Mouse (Mus musculus) MEL (cell line): ENCODE results near the gene Olfr465-ps1. TPM values are rescaled to one million over a fixed set of nuclear protein-coding genes. Genes with fewer than 3 reads are reported as not detected.
A peak's percentile ranks its signal among the peaks of the same experiment; 100 is the strongest.

ENCODE experiments used
- DNase-seq: peaks from one replicate; pipeline ENCODE4 v3.0.0; 2011; ENCODE audit warnings: low read depth, low spot score
- H3K27ac ChIP-seq: 2 replicates; pipeline ENCODE4 v1.5.1; 2012; ENCODE audit warnings: low read depth, mild to moderate bottlenecking, control low read depth, low read length, moderate library complexity; ENCODE audit not compliant: control insufficient read depth
- H3K27me3 ChIP-seq, 2 experiments: fragments of 150-350 bp in 1 of 2; sonication (generic) in 1 of 2; 2 replicates each; pipeline ENCODE4 v1.6.1; 2012; ENCODE audit warnings: low read length in 2 of 2, mild to moderate bottlenecking in 2 of 2, improper control_type of control experiment in 1 of 2, moderate library complexity in 1 of 2; ENCODE audit not compliant: insufficient read depth in 2 of 2, control insufficient read depth in 1 of 2
- H3K36me3 ChIP-seq, 2 experiments: 2 replicates each; pipeline ENCODE4 v1.6.1; 2012 to 2014; ENCODE audit warnings: low read length in 2 of 2, improper control_type of control experiment in 1 of 2, inconsistent platforms in 1 of 2, mild to moderate bottlenecking in 1 of 2; ENCODE audit not compliant: insufficient read depth in 2 of 2, control insufficient read depth in 1 of 2
- H3K4me1 ChIP-seq, 2 experiments: fragments of 150-350 bp in 1 of 2; sonication (generic) in 1 of 2; 2 replicates each; pipeline ENCODE4 v1.6.1; 2012; ENCODE audit warnings: low read length in 2 of 2, improper control_type of control experiment in 1 of 2, mild to moderate bottlenecking in 1 of 2; ENCODE audit not compliant: insufficient read depth in 2 of 2, control insufficient read depth in 1 of 2
- H3K4me3 ChIP-seq, 2 experiments: fragments of 150-350 bp in 1 of 2; sonication (generic) in 1 of 2; 2 replicates each; pipeline ENCODE4 v1.5.1; 2012; ENCODE audit warnings: low read depth in 2 of 2, low read length in 2 of 2, mild to moderate bottlenecking in 2 of 2, moderate library complexity in 2 of 2, control low read depth in 1 of 2, improper control_type of control experiment in 1 of 2; ENCODE audit not compliant: control insufficient read depth in 1 of 2, insufficient read depth in 1 of 2
- H3K79me2 ChIP-seq: 2 replicates; pipeline ENCODE4 v1.6.1; 2012; ENCODE audit warnings: mild to moderate bottlenecking, low read length, moderate library complexity; ENCODE audit not compliant: control insufficient read depth, poor library complexity, insufficient read depth
- H3K9ac ChIP-seq: 2 replicates; pipeline ENCODE4 v1.6.1; 2012; ENCODE audit warnings: low read depth, mild to moderate bottlenecking, control low read depth, low read length, moderate library complexity; ENCODE audit not compliant: control insufficient read depth, poor library complexity, severe bottlenecking
- H3K9me3 ChIP-seq: fragments of 150-350 bp; sonication (generic); replicated peaks from 2 replicates; pipeline ENCODE4 v1.6.1; 2012; ENCODE audit warnings: mild to moderate bottlenecking, low read length, improper control_type of control experiment, moderate library complexity; ENCODE audit not compliant: insufficient read depth
- E2F4 ChIP-seq: IDR thresholded peaks from 2 replicates; pipeline ENCODE4 v1.6.1; 2011; ENCODE audit warnings: low read depth, low read length, improper control_type of control experiment, borderline replicate concordance
- ELF1 ChIP-seq: IDR thresholded peaks from 2 replicates; pipeline ENCODE4 v1.6.1; 2014; ENCODE audit warnings: low read depth, mild to moderate bottlenecking, inconsistent platforms, low read length, improper control_type of control experiment, moderate library complexity
- EP300 ChIP-seq, 2 experiments: IDR thresholded peaks; 2 replicates each; pipeline ENCODE4 v1.6.1; 2011; ENCODE audit warnings: improper control_type of control experiment in 2 of 2, low read length in 2 of 2, low read depth in 1 of 2, mild to moderate bottlenecking in 1 of 2
- ETS1 ChIP-seq: IDR thresholded peaks from 2 replicates; pipeline ENCODE4 v1.6.1; 2012; ENCODE audit warnings: low read depth, mild to moderate bottlenecking, inconsistent platforms, low read length, improper control_type of control experiment, moderate library complexity
- GABPA ChIP-seq: IDR thresholded peaks from 2 replicates; pipeline ENCODE4 v1.6.1; 2012; ENCODE audit warnings: low read depth, mild to moderate bottlenecking, inconsistent platforms, low read length, improper control_type of control experiment, moderate library complexity
- GATA1 ChIP-seq: IDR thresholded peaks from 2 replicates; pipeline ENCODE4 v1.6.1; 2011; ENCODE audit warnings: low read depth, low read length, improper control_type of control experiment
- KAT2A ChIP-seq: conservative IDR thresholded peaks from 2 replicates; pipeline ENCODE4 v1.6.1; 2012; ENCODE audit warnings: low read depth, low read length, improper control_type of control experiment, inconsistent platforms
- MXI1 ChIP-seq: IDR thresholded peaks from 2 replicates; pipeline ENCODE4 v1.6.1; 2011; ENCODE audit warnings: mild to moderate bottlenecking, low read depth, low read length, improper control_type of control experiment
- MYC ChIP-seq: IDR thresholded peaks from 2 replicates; pipeline ENCODE4 v1.6.1; 2011; ENCODE audit warnings: low read depth, mild to moderate bottlenecking, low read length, improper control_type of control experiment, moderate library complexity
- NELFE ChIP-seq: IDR thresholded peaks from 2 replicates; pipeline ENCODE4 v1.6.1; 2011; ENCODE audit warnings: low read depth, low read length, improper control_type of control experiment
- NRF1 ChIP-seq: IDR thresholded peaks from 2 replicates; pipeline ENCODE4 v1.6.1; 2014; ENCODE audit warnings: low read depth, mild to moderate bottlenecking, inconsistent platforms, low read length, improper control_type of control experiment, moderate library complexity; ENCODE audit not compliant: poor library complexity, insufficient read depth, severe bottlenecking
- POLR2AphosphoS2 ChIP-seq: IDR thresholded peaks from 2 replicates; pipeline ENCODE4 v1.6.1; 2011; ENCODE audit warnings: low read length, improper control_type of control experiment
- SIN3A ChIP-seq: IDR thresholded peaks from 2 replicates; pipeline ENCODE4 v1.6.1; 2012; ENCODE audit warnings: low read length, improper control_type of control experiment, inconsistent platforms
- TBP ChIP-seq: IDR thresholded peaks from 2 replicates; pipeline ENCODE4 v1.8.0; 2011; ENCODE audit warnings: low read depth, low read length, improper control_type of control experiment
- TCF12 ChIP-seq: IDR thresholded peaks from 2 replicates; pipeline ENCODE4 v1.6.1; 2014; ENCODE audit warnings: low read depth, mild to moderate bottlenecking, inconsistent platforms, low read length, improper control_type of control experiment, moderate library complexity
- USF1 ChIP-seq: IDR thresholded peaks from 2 replicates; pipeline ENCODE4 v1.6.1; 2014; ENCODE audit warnings: low read depth, mild to moderate bottlenecking, inconsistent platforms, low read length, improper control_type of control experiment, moderate library complexity
- ZKSCAN1 ChIP-seq: IDR thresholded peaks from 2 replicates; pipeline ENCODE4 v1.6.1; 2012; ENCODE audit warnings: low read depth, mild to moderate bottlenecking, inconsistent platforms, low read length, improper control_type of control experiment, moderate library complexity
- ZMIZ1 ChIP-seq: IDR thresholded peaks from 2 replicates; pipeline ENCODE4 v1.6.1; 2012; ENCODE audit warnings: low read depth, mild to moderate bottlenecking, inconsistent platforms, low read length, improper control_type of control experiment, moderate library complexity
- polyA plus RNA-seq, 2 experiments: library from polyadenylated mRNA; stranded (reverse) in 1 of 2; unstranded in 1 of 2; fragments of >175 nt in 1 of 2; fragments of >200 nt in 1 of 2; gene quantifications; 2 replicates each; pipeline versions ENCODE4 v1.2.1 to v1.2.4; 2012; ENCODE audit warnings: low replicate concordance in 2 of 2, low read depth in 1 of 2; ENCODE audit not compliant: insufficient read length in 2 of 2, insufficient read depth in 1 of 2, missing spikeins in 1 of 2
- total RNA-seq: library from RNA; depleted of rRNA; stranded (reverse); fragments of 300-350 nt; gene quantifications from 2 replicates; pipeline ENCODE4 v1.2.3, GENCODE M21; 2012

Gene Olfr465-ps1
- total and polyA plus RNA-seq, 3 experiments, result not detected

DNA sequence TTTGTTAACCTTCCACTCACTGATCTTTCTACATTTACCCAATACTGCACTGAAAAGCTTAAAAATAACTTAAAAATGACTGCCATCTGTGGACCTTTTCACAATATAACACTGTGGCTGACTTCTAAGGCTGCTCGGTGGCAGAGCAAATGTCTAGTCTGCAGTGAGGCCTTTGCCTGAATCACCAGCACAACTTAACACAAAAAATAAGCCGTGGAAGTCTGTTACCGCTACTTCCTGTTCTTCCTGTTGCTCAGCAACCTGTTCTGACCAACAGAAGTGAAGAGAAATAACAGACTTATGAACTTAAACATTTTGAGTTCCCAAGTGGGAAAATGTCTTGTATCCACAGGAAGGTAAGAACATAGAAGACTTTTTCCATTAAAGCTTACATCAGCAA lies 36.7 kb upstream of the Olfr465-ps1 start:
- Histone ChIP-seq H3K27ac (no peak overlapping the region), H3K36me3 (peaks cover 2 to 6% of the 10 kb centered on the region in 2 experiments; a peak in 3 of 4 replicates), H3K4me1 (no peaks in the 10 kb centered on the region; a peak in 1 of 4 replicates)
- no peak for TF ChIP-seq MXI1
- no peak for TF ChIP-seq GABPA
- TF ChIP-seq TCF12, result no peak
- TF ChIP-seq NRF1, result no peak
- TF ChIP-seq ELF1, result no peak
- no peak for TF ChIP-seq EP300 (IDR thresholded peaks at IDR 0.05; ENCODE audit: low read depth in 1 of 2, low read length in 2 of 2)
- TF ChIP-seq KAT2A, result no peak
- TF ChIP-seq ETS1, result no peak
- TF ChIP-seq E2F4, result no peak
- TF ChIP-seq MYC, result no peak
- no peak for TF ChIP-seq GATA1
- TF ChIP-seq ZMIZ1, result no peak
- no peak for TF ChIP-seq TBP
- no peak for TF ChIP-seq ZKSCAN1
- TF ChIP-seq NELFE, result no peak
- no peak for TF ChIP-seq USF1
- TF ChIP-seq, all 39 proteins: peak for 0
- Histone ChIP-seq H3K27me3 (no peaks in the 10 kb centered on the region), H3K79me2 (peaks cover 49% of the 10 kb centered on the region), H3K9ac (no peak overlapping the region), H3K9me3 (no peaks in the 10 kb centered on the region), H3K4me3 (no peak overlapping the region)
- DNase-seq, result no peak

DNA sequence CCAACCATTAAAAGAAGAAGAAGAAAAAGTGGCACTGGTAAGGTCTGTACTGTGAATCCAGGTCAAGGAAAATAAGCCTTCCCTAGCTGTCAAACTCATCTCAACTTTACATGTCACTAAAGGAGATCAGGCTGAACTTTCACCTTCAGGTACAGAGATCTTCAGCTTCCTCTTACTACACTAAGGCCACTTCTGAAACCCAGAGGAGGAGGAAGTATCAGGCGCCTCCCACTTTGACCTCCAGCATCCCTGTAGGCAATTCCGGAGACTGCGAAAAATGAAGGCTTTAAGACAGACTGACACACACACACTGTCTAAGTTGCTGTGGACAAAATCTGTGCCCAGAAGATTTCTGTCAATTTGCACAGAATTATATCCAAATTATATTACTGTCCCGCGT lies 25.9 kb upstream of the Olfr465-ps1 start:
- Histone ChIP-seq H3K9ac (peak overlapping the region; percentile 99), H3K79me2 (peaks cover 35% of the 10 kb centered on the region), H3K9me3 (no peaks in the 10 kb centered on the region), H3K4me3 (peak overlapping the region; percentile 81 to 83), H3K36me3 (peaks cover 4 to 23% of the 10 kb centered on the region in 2 experiments; a peak in 3 of 4 replicates), H3K27ac (peak overlapping the region; percentile 77), H3K4me1 (peaks cover 3 to 9% of the 10 kb centered on the region in 2 experiments; a peak in 2 of 4 replicates), H3K27me3 (no peaks in the 10 kb centered on the region)
- DNase-seq, result peak; percentile 80
- TF ChIP-seq POLR2AphosphoS2 (no peak), SIN3A (peak; percentile 39; the same call in 1 of the 2 replicates)
